Mouse (Mus musculus): ENCODE results near the gene Iqcd.

Iqcd gene

GRCm38 (mm10) chr5:120605688-120606087, 16.9 kb downstream of the Iqcd start:
- peak; percentile 86 for DNase-seq

- no peak for DNase-seq
Measured at GRCm38 (mm10) chr5:120606590-120607200, 17.9 kb downstream of the Iqcd start.

- DNase-seq: no peak
Measured at GRCm38 (mm10) chr5:120607335-120607734, 18.5 kb downstream of the Iqcd start.

GRCm38 (mm10) chr5:120609246-120609775, 20.5 kb downstream of the Iqcd start:
- no peak for DNase-seq

GRCm38 (mm10) chr5:120610906-120611305, 22.1 kb downstream of the Iqcd start:
- no peak for DNase-seq

GRCm38 (mm10) chr5:120611416-120611815, 22.6 kb downstream of the Iqcd start:
- DNase-seq: no peak

GRCm38 (mm10) chr5:120612442-120612821, 23.6 kb downstream of the Iqcd start, which contains the start of the genes Rita1 and Ddx54:
Gene Rita1 (minus strand): TSS chr5:120612589.
Gene Ddx54 (plus strand): TSS chr5:120612739.
- DNase-seq: peak; percentile 98

- DNase-seq: peak; percentile 100
Measured at GRCm38 (mm10) chr5:120612822-120613604, 24.2 kb downstream of the Iqcd start.

- no peak for DNase-seq
Measured at GRCm38 (mm10) chr5:120615903-120616302, 27.1 kb downstream of the Iqcd start.

- no peak for DNase-seq
Measured at GRCm38 (mm10) chr5:120618778-120619177, 30.0 kb downstream of the Iqcd start.

- DNase-seq: no peak
Measured at GRCm38 (mm10) chr5:120619201-120619600, 30.4 kb downstream of the Iqcd start.

- DNase-seq: peak; percentile 86
Measured at GRCm38 (mm10) chr5:120620375-120621077, 31.7 kb downstream of the Iqcd start.

GRCm38 (mm10) chr5:120621078-120621765, 32.4 kb downstream of the Iqcd start:
- no peak for DNase-seq

GRCm38 (mm10) chr5:120621846-120622197, 33.0 kb downstream of the Iqcd start:
- no peak for DNase-seq

GRCm38 (mm10) chr5:120622198-120622851, 33.5 kb downstream of the Iqcd start:
- DNase-seq: no peak

GRCm38 (mm10) chr5:120624427-120624826, 35.6 kb downstream of the Iqcd start:
- DNase-seq: no peak

- no peak for DNase-seq
Measured at GRCm38 (mm10) chr5:120626399-120626798, 37.6 kb downstream of the Iqcd start.

- no peak for DNase-seq
Measured at GRCm38 (mm10) chr5:120627515-120628300, 38.9 kb downstream of the Iqcd start.

- no peak for DNase-seq
Measured at GRCm38 (mm10) chr5:120628624-120629023, 39.8 kb downstream of the Iqcd start.

- no peak for DNase-seq
Measured at GRCm38 (mm10) chr5:120631128-120631527, 42.3 kb downstream of the Iqcd start.

- no peak for DNase-seq
Measured at GRCm38 (mm10) chr5:120631892-120632291, 43.1 kb downstream of the Iqcd start.

- no peak for DNase-seq
Measured at GRCm38 (mm10) chr5:120634131-120634530, 45.3 kb downstream of the Iqcd start, which contains the start of gene Cfap73. Gene Cfap73 (minus strand): TSS chr5:120634235.
